Mouse (Mus musculus) limb, embryonic 10.5 days (tissue): ENCODE results near the gene Mafg. TPM values are rescaled to one million over a fixed set of nuclear protein-coding genes. Genes with fewer than 3 reads are reported as not detected.

Experiments
- DNase-seq: peaks from one replicate; pipeline ENCODE4 v3.0.0-alpha.2; 2017; ENCODE audit warnings: low spot score
- H3K27ac ChIP-seq: fragments of 300-500 bp; sonication (generic); 2 replicates; pipeline ENCODE4 v1.5.1; 2016; ENCODE audit warnings: mild to moderate bottlenecking
- H3K27me3 ChIP-seq: fragments of 300-500 bp; sonication (generic); 2 replicates; pipeline ENCODE4 v1.6.1; 2016; ENCODE audit warnings: low read depth, mild to moderate bottlenecking; ENCODE audit not compliant: poor library complexity, severe bottlenecking
- H3K36me3 ChIP-seq: fragments of 300-500 bp; sonication (generic); 2 replicates; pipeline ENCODE4 v1.6.1; 2016; ENCODE audit warnings: mild to moderate bottlenecking, moderate library complexity
- H3K4me1 ChIP-seq: fragments of 300-500 bp; sonication (generic); 2 replicates; pipeline ENCODE4 v1.6.1; 2016
- H3K4me3 ChIP-seq: fragments of 300-500 bp; sonication (generic); 2 replicates; pipeline ENCODE4 v1.5.1; 2016; ENCODE audit warnings: mild to moderate bottlenecking, moderate library complexity
- H3K9me3 ChIP-seq: fragments of 300-500 bp; sonication (generic); replicated peaks from 2 replicates; pipeline ENCODE4 v1.6.1; 2016; ENCODE audit warnings: mild to moderate bottlenecking
- WGBS: fragments of 180-500 bp; shearing (Covaris S2); methylation state at CpG from one replicate; pipeline ENCODE4 v1.1.7; 2016; 5-methylcytosine and 5-hydroxymethylcytosine counted together
- microRNA-seq: library from miRNA; unstranded; fragments of <30 nt; microRNA quantifications from one replicate; pipeline ENCODE4, GENCODE M21; 2017
- polyA plus RNA-seq: library from polyadenylated mRNA; unstranded; fragments of >200 nt; fragmentation: Nextera tagmentation; extraction: Ambion mirVana; gene quantifications from 2 replicates; pipeline ENCODE4 v1.2.1, GENCODE M21; 2016

Gene Mafg
- polyA plus RNA-seq, 1 experiment from 2014 or later: 25.9 TPM

DNA sequence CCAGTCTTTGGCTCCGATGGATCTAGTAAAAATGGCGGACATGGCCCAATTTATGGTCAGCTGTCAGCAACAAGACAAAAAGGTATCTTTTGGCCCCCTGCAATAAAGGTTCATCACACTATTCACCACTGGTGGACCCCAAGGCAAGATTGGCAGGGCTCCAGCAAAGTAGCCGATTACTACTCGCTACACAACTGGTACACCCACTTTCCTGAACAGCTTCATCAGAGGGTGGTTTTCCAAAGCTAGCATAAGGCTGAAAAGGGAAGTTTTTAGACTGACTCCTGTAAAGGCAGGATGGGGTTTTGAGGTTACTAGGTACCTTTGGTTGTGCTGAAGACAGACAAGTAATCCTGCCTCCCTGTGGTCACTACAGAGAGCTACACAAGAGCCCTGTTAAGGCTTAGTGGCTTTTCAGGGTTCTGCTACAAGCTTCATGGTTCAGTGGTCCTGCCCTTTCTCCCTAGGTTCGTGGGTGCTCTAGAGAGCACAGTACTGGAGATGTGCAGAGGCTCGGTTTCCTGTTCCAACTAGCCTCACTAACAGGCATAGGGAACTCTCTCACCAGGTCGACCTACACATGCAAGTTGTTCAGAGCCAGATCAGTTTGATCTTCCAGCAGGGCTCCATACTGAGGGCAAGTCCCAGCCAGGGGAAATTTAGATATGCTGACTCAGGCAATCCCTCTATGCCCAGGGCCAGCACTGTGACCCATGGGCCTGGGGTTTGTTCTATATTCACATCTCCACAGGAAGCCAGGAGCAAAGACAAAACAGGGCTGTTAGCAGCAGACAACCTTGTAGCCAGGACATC is 56.0 kb downstream of the Mafg start:
- Histone ChIP-seq H3K9me3 (no peaks in the 10 kb centered on the region), H3K4me3 (0 out of 2 replicates have a peak overlapping the region, but pooled peaks have one; percentile 9), H3K27me3 (no peaks in the 10 kb centered on the region), H3K27ac (no peak overlapping the region), H3K36me3 (peaks cover 46% of the 10 kb centered on the region), H3K4me1 (peaks cover 51% of the 10 kb centered on the region)
- no peak for DNase-seq
- WGBS: 87% methylated on average over 7 of the region's 7 CpGs

GRCm38 (mm10) chr11:120576365-120576981 is 56.9 kb downstream of the Mafg start:
- no peak for DNase-seq
- H3K4me1 ChIP-seq: peaks cover 48% of the 10 kb centered on the region
- peaks cover 43% of the 10 kb centered on the region for H3K36me3 ChIP-seq
- 81% methylated on average over 3 of the region's 3 CpGs for WGBS
- H3K27ac ChIP-seq: no peak overlapping the region; the same call in 1 of the 2 replicates
- no peaks in the 10 kb centered on the region for H3K9me3 ChIP-seq
- 0 out of 2 replicates have a peak overlapping the region, but pooled peaks have one; percentile 9 for H3K4me3 ChIP-seq
- no peaks in the 10 kb centered on the region for H3K27me3 ChIP-seq

DNA sequence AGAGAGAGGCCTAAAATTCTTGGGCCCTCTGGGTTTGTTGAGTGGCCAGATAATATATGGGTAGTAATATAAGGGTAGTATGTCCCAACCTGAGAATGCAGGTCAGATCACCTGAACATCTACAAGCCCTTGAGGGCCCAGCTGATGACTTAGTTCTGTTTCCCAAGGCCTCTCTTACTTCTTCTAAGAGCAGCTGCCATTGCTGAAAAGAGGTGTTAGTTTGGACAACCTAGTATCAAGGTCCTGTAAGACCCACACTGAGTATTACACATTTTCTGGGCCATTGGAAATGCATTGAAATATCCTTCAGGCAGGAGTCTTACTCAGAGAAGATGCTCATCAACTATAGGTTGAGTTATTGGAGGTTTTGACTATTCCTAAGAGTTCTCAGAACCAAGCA is 57.5 kb downstream of the Mafg start:
- no peaks in the 10 kb centered on the region for H3K9me3 ChIP-seq
- DNase-seq: no peak
- no peak overlapping the region for H3K4me3 ChIP-seq
- peaks cover 52% of the 10 kb centered on the region for H3K4me1 ChIP-seq
- H3K36me3 ChIP-seq: peaks cover 48% of the 10 kb centered on the region
- H3K27ac ChIP-seq: no peak overlapping the region
- H3K27me3 ChIP-seq: no peaks in the 10 kb centered on the region

Small RNA genes within 50 kb of the gene (microRNA-seq; reads per million reads assigned to microRNA genes)
- not detected for gene Mir6936

Other genes with a start within 250 kb of the Mafg start
- 55.7 and 56.8 TPM in 2 replicates for gene Nploc4, start 195.9 kb downstream of the Mafg start, polyA plus RNA-seq
- not detected in 2 replicates for gene Tspan10, start 191.0 kb downstream of the Mafg start, polyA plus RNA-seq
- 0.24 TPM in 1 of 2 replicates, not detected in the other for gene Pde6g, start 180.1 kb downstream of the Mafg start, polyA plus RNA-seq
- 9.7 and 10.5 TPM in 2 replicates for gene Oxld1, start 175.5 kb downstream of the Mafg start, polyA plus RNA-seq
- 48.9 and 56.7 TPM in 2 replicates for gene Ccdc137, start 175.5 kb downstream of the Mafg start, polyA plus RNA-seq
- gene Arl16, start 166.0 kb downstream of the Mafg start, polyA plus RNA-seq: 54.2 and 65.6 TPM in 2 replicates
- gene Mrpl12, start 149.0 kb downstream of the Mafg start, polyA plus RNA-seq: 187 and 250 TPM in 2 replicates
- gene Slc25a10, start 141.8 kb downstream of the Mafg start, polyA plus RNA-seq: 69.0 and 71.8 TPM in 2 replicates
- gene Gcgr, start 102.9 kb downstream of the Mafg start, polyA plus RNA-seq: 0.26 and 1.1 TPM in 2 replicates
- 223 and 235 TPM in 2 replicates for gene Mcrip1, start 83.9 kb downstream of the Mafg start, polyA plus RNA-seq
- gene Ppp1r27, start 82.5 kb downstream of the Mafg start, polyA plus RNA-seq: 0.25 and 0.26 TPM in 2 replicates
- 613 and 656 TPM in 2 replicates for gene P4hb, start 60.3 kb downstream of the Mafg start, polyA plus RNA-seq
- gene Arhgdia, start 52.0 kb downstream of the Mafg start, polyA plus RNA-seq: 742 and 814 TPM in 2 replicates
- 720 and 728 TPM in 2 replicates for gene Alyref, start 35.2 kb downstream of the Mafg start, polyA plus RNA-seq
- 201 and 207 TPM in 2 replicates for gene Anapc11, start 35.2 kb downstream of the Mafg start, polyA plus RNA-seq
- 0.56 TPM in 1 of 2 replicates, not detected in the other for gene Npb, start 25.1 kb downstream of the Mafg start, polyA plus RNA-seq
- gene Pcyt2, start 15.7 kb downstream of the Mafg start, polyA plus RNA-seq: 161 and 169 TPM in 2 replicates
- 27.2 and 28.8 TPM in 2 replicates for gene Sirt7, start 8.4 kb downstream of the Mafg start, polyA plus RNA-seq
- gene Pycr1, start 10.2 kb upstream of the Mafg start, polyA plus RNA-seq: 40.6 TPM in 2 replicates
- not detected in 2 replicates for gene Myadml2, start 14.6 kb upstream of the Mafg start, polyA plus RNA-seq
- 9.1 and 10.1 TPM in 2 replicates for gene Notum, start 27.6 kb upstream of the Mafg start, polyA plus RNA-seq
- gene Aspscr1, start 39.4 kb upstream of the Mafg start, polyA plus RNA-seq: 166 and 171 TPM in 2 replicates
- gene Cenpx, start 80.1 kb upstream of the Mafg start, polyA plus RNA-seq: 122 and 123 TPM in 2 replicates
- 52.8 and 60.8 TPM in 2 replicates for gene Lrrc45, start 80.3 kb upstream of the Mafg start, polyA plus RNA-seq
- 25.4 and 28.8 TPM in 2 replicates for gene Rac3, start 87.9 kb upstream of the Mafg start, polyA plus RNA-seq
- 14.0 and 15.9 TPM in 2 replicates for gene Dcxr, start 93.7 kb upstream of the Mafg start, polyA plus RNA-seq
- 15.2 and 16.3 TPM in 2 replicates for gene Cbr2, start 98.5 kb upstream of the Mafg start, polyA plus RNA-seq
- gene Hmga1b, start 129.2 kb upstream of the Mafg start, polyA plus RNA-seq: 9.3 and 20.0 TPM in 2 replicates
- gene Rfng, start 150.6 kb upstream of the Mafg start, polyA plus RNA-seq: 35.7 and 40.4 TPM in 2 replicates
- 269 and 270 TPM in 2 replicates for gene Gps1, start 150.7 kb upstream of the Mafg start, polyA plus RNA-seq
- gene Dus1l, start 162.8 kb upstream of the Mafg start, polyA plus RNA-seq: 122 and 136 TPM in 2 replicates
- gene Fasn, start 190.9 kb upstream of the Mafg start, polyA plus RNA-seq: 125 and 139 TPM in 2 replicates